Mouse (Mus musculus) ES-CJ7 (cell line): ENCODE measurements around the gene Slc35b1.

Source experiments
- DNase-seq: peaks from one replicate; pipeline ENCODE4 v3.0.0; 2011; ENCODE audit warnings: low read depth, low spot score

Slc35b1 gene

DNA sequence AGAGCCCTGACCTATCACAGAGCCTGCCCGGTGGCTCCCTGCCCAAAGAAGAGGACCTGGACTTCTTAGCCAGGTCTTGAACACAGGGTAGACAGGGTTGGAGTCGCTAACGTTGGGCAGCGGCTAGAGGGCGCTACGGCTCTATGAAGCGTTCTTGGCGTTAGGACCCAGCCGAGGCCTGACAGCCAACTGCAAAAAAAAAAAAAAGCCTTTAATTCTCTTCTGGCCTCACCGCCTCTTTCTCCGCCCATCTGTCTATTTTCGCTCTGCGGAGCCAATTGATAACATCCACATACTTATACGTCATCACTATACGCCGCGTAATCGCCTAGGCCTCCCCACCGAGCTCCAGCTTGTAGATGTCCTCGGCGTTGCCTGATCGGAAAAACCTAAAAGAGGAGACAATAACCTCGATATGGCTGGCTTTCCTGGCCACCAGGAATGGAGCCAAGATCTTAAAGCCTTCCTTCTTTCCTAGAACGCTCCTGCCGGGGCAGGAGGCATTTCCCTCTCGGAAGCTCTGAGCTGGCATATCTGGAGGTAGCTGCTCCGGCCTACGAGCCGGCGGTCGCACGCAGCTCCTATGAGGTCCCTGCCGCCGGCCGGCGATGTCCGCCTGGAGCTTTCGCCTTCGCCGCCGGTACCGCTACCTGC, at the start of gene Slc35b1:
Gene Slc35b1 (plus strand): TSS at position 374 of the 654 bp plus-strand sequence.
- peak; percentile 100 for DNase-seq

DNA sequence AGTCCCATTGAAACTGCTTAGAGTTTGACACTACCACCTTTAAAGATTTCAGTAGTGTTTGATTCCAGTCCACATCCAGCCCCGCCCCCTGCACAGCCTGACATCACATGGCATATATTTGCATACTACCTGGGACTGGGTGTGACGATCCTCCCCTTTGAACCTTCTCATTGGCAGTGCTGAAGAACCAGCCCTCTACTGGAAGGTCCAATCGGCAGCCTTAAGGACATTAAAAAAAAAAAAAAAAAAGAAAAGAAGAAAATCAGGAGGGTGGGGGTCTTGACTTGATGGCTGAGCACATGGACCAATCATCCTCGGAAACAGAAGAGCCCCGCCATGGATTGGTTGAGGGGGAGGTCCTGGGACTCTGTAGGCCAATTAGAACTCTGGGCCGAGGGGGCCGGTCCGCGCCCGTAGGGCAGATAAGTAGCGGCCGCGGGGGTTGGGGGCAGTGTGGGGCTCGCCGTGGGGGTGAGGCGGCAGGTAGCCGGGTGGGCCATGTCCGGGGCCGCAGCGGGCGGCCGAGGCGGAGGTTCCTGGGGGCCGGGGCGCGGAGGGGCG, 47.8 kb upstream of the Slc35b1 start, which contains the start of gene Fam117a:
Gene Fam117a (plus strand): TSS at position 451 of the 561 bp plus-strand sequence.
- peak; percentile 99 for DNase-seq

DNA sequence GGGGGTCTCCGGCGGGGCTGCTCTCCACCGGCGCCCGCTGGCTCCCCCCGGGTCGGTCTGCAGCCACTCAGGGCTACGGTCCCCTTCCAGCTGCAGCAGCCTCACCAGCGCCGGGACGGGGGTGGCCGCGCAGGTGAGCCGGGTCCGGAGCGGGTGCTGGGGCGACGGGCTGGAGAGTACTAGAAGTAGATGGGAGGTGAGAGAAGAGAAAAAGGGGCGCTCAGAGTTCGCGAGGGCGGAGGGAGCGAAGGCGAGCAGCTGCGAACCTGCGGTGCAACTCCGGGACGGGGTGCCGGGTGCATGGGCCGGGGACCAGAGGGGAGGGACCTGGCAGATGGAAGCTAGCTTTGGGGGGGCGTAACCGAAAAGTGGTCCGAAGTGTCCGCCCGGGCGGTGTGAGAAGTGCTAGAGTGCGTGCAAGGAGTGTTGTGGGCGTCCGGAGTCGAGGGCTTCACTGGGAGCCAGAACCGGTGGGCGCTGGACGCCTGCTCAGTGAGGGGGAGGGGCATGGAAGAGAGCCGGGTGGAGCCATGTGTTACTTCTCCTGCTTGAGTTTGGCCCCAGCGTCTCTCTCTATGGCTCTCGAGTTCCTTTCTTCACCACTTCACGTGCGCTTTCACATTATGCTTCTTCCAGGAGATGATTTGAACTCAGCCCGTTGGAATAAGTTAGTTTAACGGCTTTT, 47.2 kb upstream of the Slc35b1 start:
- DNase-seq, result peak; percentile 83

DNA sequence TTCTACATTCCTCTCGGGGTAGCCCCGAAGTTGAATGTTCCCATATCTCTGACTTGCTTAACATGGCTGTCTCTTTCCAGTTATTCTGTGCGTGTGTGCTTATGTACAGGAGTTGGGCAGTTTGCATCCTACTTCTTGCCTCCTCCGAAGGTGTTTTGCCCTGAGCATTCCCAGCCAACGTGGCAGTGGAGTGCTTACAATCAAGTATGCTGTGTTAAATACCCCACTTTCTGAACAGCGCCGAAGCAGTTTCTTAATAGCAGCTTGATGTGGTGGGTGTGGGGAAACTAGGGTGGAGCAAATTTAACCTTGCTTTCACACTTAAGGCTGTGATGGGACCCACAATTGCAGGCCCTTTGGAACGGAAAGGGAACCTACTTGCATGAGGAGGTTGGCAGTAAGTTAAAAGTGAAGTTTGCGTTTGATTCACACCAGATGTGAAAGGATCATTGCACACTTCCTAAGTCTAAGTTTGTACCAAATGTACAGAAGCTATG, 46.6 kb upstream of the Slc35b1 start:
- no peak for DNase-seq

DNA sequence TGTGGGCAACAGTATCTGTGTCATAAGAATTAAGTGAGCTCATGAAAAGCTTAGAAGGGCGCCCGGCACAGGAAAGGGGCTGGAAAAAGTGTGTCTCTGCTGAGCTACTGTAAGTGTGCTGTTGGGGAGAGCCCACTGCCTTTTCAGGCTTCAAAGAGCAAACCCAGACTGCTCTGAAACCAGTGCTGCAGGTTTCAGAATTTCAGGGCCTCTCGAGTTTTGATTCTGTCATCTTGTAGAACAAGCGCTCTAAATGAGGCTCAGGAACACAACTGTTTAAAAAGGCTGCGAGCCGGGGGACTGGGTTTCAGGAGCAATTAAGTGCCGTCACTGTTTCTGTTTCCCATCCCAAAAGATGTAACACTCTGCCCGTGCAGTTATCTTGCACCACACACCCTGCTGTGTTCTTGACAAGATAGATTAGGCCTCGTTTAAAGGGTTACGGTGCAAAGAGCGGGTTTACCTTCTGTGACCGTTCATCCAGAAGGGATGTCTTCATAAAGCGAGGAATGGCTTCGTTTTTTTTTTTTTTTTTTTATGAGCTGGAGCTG, 44.9 kb upstream of the Slc35b1 start:
- DNase-seq, result no peak

DNA sequence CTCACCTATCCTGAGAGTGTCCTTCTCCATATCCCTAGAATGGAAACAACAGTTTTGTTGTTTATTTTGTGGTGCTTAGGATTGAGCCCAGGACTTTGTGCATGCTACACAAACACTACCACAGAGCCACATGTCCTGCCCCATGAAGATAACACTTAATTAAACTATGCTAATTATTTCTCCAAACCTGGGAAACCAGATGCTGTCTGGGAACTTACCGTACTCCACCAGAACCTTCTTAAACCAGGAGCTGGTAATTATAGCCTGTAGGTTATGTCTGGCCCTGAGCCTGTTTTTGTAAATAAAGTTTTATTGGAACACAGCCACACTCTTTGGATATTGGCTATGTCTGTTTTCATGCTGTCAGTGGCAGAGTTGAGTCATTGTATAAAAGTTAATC, 44.2 kb upstream of the Slc35b1 start:
- DNase-seq, result no peak

DNA sequence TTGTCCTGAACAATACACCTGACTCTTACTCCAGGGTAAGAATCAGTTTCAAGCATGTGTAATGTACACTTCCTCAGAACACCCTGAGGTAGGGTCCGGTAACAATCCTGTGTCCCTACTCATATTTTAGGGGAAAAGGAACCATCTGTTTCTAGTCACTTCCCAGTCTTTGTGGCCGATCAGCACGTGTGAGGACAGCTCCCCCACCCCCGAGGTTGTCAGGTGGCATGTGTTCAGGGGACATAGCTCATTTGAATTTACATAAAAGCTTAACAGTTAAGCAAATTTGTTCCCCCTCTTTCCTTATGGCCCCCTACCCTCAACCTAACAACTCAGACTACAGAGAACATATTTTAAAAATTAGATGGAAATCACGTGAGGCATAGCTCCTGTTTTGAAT, 43.8 kb upstream of the Slc35b1 start:
- no peak for DNase-seq

DNA sequence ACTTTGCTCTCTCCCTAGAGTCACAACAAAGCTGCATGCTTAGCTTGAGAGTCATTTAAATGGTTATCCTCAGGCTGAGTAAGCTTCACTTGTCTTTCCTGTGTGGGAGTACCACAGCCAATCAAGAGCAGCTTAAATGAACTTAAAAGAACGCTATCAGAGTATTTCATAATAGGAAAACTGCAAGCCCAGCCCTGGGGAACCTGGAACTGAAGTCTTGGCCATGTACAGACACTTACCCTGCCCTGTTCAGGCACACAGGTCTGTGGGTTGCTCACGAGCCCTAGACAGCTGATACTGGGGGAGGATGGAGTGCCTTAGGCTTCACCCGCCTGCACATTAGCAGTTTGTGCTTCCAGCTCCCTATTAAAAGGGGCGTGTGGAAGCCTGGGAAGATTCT, 41.3 kb upstream of the Slc35b1 start:
- DNase-seq, result no peak

DNA sequence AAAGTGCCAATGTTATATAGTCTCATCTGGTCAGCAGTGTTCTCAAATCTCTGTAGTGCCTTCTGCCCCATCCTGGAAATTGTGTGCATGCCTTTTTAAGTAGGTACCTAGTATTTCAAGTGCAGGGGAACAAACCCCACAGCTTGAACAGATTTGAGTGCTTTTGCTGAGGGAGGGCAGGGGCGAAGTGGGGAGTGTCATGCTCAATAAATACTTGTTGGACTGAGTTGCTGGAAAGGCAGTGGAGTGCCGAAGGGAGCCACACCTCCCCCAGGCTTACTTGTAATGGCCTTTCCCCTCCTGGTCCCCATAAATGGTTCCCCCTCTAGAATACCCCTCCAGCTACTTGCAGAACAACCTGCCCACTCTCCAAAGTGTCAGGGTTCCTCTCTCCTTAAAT, 40.3 kb upstream of the Slc35b1 start:
- DNase-seq, result no peak

DNA sequence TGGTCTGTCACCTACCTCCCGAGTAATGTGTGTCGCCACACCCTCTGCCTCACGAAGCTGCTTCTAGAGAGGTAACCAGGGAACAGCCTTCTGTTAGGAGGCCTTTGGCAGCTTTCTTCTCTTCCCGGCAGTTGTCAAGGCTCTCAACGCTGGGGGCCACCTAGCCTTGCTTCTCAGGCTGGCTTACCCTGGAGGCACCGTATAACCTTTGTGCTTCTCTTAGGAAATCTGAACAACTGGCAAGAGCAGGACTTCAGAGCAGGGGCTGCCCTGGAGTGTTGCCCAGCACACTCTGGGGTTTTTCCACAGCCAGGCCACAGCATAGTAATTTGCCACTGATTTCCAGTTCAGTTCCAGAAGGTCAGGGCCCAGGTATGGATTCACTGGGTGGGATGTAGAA, 34.2 kb upstream of the Slc35b1 start:
- no peak for DNase-seq

DNA sequence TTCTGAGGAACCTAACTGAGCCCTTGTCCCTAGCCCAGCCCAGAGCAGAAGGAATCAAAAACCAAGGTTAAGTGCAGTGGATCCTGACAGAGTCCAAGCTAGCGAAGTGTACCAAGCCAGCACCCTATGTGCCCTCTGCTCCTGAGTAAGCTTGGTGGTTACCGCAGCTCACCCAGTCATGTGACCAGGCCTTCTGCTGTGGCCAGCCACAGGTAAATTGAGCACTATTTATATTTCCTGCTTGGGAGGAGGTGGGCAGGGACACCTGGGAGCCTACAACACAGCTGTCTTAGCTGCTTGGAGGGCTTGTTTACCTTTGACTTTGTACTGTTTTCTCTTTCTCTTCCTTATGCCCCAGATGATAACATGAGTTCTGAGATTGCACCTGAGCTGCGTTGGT, 33.5 kb upstream of the Slc35b1 start:
- DNase-seq, result no peak

DNA sequence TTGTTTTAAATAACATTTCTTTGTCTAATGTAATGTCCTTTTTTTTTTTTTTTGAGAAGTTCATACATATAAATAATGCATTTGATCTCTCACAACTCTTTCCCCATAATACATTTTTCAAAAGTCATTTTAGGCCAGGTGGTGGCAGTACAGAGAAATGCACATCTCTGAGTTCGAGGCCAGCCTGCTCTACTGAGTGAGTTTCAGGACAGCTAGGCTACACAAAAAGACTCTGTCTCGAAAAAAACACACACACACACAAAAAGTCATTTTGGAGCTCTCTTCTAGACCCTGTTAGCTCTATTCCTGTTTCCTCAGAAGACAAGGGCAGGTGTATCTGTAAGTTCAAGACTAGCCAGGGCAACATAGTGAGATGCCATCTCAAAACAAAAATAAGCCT, 31.8 kb upstream of the Slc35b1 start:
- DNase-seq, result no peak

DNA sequence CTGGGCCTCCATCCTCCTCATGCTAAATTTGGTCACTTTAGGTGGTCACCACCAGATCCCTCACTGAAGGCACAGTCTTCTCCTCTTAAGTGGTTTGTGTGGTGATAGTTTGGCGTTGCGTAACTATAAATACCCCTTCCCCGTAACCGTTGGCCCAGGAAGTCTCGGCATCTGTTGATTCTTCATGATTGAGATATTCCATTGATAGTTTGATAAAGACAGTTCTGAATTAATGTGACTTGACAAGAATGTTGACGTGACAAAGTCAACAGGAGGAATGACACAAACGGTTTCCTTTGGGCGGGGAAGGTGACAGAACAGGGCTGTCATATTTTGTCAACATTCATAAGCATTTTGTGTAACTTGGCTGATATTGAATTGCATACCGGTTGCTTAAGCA, 31.3 kb upstream of the Slc35b1 start:
- DNase-seq, result no peak

DNA sequence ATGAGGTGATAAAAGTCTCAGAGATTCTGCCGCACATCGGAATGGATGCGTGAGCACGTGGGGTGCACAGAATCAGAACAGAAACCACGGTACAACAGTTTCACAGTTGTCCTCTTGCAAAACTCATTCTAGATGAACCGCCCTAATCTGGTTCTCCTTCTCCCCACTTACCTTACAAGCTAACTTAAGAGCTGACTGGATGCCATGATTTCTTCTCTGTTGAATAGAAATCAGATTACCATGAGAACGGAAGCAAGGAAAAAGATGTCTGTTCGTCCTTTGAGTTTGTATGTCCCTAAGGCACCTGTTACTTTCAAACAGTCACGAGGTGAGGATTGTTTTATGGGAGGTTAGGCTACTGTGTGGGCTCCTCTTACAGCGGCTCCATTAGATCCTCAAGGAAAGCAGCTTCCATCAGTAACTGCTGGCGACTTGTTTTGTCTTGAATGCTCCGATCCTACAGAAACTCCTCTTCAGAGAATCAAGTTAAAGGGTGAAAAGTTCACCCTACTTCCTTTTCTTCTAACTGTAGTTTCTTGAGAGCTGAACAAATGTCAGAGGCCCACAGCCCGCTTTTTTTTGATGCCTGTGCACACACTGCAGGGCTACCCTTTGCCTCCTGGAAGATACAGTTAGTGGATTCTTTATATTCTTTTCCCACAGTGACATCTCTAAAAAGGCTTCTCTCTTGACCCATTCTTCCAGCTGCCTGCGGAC, 30.1 kb upstream of the Slc35b1 start:
- peak; percentile 17 for DNase-seq

DNA sequence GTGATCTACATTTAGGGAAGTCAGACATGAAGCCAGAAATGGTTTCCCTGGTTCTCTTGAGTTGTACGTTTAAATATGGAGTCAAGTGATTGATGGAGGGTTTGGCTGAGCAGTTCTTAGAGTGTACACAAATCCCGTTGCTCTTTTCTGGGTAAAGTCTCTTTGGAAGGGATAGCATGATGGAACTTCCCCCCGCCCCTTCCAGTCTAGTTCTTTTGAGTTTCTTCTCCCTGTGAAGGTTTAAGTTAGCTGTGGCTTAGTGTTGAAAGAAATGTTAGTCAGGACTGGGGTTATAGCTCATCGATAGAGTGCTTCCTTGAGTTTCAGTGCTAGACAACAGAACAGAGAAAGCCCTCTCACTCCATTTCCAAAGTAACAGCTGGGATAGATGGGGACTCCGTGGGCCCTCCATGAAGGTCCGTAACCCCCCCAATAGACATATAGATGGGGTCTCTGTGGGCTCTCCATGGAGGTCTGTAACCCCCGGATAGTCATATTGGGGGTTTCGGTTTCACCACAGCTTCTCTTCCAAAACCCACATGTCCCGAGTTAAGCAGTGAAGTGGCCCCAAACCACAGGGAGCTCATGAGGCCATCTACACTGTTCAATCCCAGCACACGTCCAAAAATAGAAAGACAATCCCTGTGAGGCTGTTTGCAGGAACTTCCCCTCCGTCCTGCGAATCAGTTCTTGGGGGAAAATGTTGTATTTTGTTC, 29.4 kb upstream of the Slc35b1 start:
- no peak for DNase-seq

DNA sequence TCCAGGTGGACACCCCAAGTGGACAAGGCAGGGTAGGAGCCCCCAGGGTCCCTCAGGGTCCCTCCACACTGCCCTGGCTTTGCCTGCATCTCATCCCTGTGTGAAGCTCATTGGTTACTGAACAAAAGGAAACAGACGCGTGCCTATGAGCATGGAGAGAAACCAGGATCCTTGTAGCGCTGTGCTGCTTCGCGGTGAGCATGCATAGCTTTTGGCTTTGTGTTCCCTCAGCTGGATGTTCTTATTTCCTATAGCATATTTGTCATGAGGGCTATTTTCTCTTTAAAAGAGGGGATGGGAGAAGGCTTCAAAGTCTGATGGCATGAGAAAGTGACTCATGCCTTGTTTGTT, 28.9 kb upstream of the Slc35b1 start:
- no peak for DNase-seq

DNA sequence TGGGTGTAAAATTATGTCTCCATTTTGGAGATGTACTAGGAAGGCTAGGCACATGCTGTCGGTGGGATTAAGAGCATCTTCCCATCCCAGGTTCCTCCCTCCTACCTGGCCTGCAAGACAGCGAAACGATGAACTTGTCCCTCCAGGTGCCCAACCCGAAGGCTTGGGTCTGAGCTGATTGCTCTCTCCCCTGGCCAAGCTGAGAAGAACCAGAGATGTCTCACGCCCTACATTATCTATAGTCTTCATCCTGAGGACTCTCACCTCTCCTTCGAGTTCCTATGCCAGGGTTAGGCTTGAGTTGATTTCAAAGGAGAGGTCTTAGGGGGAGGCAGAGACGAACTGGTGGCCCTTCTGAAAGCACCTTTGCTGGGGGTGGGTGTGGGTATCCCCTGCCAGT, 28.5 kb upstream of the Slc35b1 start:
- no peak for DNase-seq

DNA sequence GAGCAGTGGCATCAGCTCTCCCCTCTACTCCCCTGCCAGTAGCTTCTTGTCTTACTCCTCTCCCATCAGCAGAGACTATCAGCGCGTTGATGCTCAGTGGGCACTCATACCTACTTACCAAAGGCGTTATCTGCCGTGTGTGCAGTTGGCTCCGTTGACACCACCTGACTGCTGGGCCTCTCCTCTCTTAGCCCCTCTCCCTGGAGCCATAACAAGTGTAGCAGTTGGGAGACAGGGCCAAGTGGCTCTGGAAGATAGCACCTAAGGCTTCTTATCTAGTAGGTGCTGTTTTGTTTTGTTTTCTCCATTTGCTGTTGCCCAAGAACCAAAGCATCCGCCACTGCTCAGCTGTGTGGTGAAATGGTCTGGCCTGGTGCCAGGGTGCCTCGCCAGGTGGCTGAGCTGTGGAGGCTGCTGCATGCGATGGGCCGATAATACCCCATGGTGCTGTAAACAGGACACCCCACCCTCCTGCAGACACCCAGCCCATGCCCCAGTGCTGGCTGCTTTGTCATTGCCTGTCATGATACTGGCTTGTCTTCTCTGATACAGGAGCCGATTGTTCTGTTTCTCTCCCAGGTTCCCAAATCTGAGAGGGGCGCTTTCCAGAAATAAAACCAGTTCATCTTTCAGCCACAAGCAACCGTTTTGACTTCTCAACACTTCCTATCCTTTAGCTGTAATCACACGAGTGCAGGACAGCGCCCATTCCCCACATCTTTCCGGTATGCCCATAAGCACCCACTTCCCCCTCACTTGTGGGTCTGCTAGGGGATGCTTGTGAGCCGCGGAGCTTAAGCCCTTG, 27.8 kb upstream of the Slc35b1 start:
- DNase-seq, result no peak

DNA sequence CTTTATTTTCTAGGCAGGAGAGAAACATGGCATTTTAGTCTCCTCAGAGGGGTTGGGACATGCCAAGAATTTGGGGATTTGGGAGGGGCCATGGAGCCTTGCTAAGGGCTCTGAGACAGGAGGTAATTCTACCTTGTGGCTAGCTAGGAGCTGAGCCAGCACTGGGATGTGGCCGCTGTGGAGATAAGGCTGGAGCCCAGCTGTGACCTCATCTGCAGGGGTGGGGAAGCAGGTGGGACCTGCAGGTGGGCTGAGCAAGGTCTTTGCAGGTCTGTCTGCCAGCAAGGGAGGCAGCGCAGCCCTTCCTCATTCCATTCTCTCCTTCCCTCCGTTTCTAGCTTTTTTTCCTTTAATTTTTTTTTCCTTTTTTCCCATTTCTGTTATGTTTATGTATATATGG, 26.2 kb upstream of the Slc35b1 start:
- DNase-seq, result no peak

DNA sequence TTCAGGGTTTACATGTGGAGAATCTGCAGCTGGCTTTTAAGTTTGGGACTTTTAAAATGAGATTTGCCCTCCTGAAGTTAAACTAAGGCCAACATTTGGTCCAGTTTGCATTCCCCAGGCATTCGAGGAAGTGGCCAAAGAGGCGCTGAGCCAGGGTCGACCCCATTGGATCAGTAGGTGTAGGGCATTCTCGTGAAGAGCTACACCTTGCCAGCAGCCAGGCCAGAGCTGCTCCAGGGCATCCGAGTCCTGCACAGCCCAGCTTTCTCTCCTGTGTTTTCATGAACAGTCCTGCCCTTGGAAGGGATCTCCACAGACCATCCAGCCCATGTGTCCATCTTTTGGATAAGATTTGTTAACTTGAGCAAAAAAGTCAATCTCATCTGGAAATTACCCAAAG, 20.1 kb upstream of the Slc35b1 start:
- DNase-seq, result no peak

DNA sequence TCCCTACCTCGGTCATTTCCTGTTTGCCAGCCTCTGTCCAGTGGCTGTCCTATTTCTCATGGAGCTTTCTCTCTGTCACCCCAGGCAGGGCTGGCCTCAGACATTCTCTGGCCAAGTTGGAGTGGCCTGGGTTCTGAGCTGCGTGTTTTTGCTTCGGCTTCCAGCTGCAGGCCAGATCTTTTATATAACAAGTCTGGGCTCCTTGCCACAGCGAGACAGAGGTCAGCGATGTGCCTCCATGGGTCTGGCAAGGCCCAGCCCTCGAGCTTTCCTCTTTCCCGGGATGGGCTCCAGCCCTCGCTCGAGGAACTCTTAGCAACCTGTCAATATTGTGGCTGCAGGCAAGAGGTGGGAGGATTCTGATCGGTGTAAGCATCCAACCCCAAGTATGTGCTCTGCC, 18.9 kb upstream of the Slc35b1 start:
- DNase-seq, result no peak
